Mouse (Mus musculus): ENCODE data around the gene Pex14. TPM values are rescaled to one million over a fixed set of nuclear protein-coding genes. Genes with fewer than 3 reads are reported as not detected.

Gene Pex14
- polyA plus RNA-seq, 1 experiment from 2014 or later, result 56.6 TPM

GRCm38 (mm10) chr4:148950932-148951650 is 148.6 kb downstream of the Pex14 start:
- H3K9me3 ChIP-seq (replicated peaks), result no peaks in the 10 kb centered on the region
- H3K4me3 ChIP-seq, result no peak overlapping the region
- H3K27ac ChIP-seq (replicated peaks), result no peak overlapping the region
- peaks cover 13% of the 10 kb centered on the region for H3K36me3 ChIP-seq
- no peak for DNase-seq (ENCODE audit: low spot score)
- H3K4me1 ChIP-seq, result peaks cover 48% of the 10 kb centered on the region
- WGBS, result 48% methylated on average over 25 of the region's 25 CpGs
- peaks cover 95% of the 10 kb centered on the region for H3K27me3 ChIP-seq (ENCODE audit: low read depth, poor library complexity, severe bottlenecking)

GRCm38 (mm10) chr4:148950487-148950886 is 149.2 kb downstream of the Pex14 start:
- H3K4me1 ChIP-seq, result peaks cover 48% of the 10 kb centered on the region
- H3K9me3 ChIP-seq (replicated peaks), result no peaks in the 10 kb centered on the region
- H3K4me3 ChIP-seq, result no peak overlapping the region
- H3K27me3 ChIP-seq (ENCODE audit: low read depth, poor library complexity, severe bottlenecking), result peaks cover 95% of the 10 kb centered on the region
- no peak overlapping the region for H3K27ac ChIP-seq (replicated peaks)
- no peak for DNase-seq (ENCODE audit: low spot score)
- 86% methylated on average over 6 of the region's 6 CpGs for WGBS
- peaks cover 13% of the 10 kb centered on the region for H3K36me3 ChIP-seq

- no peak for DNase-seq (ENCODE audit: low spot score)
- H3K4me3 ChIP-seq, result no peak overlapping the region
- H3K4me1 ChIP-seq, result peaks cover 47% of the 10 kb centered on the region
- 0 out of 2 replicates have a peak overlapping the region, but pooled peaks have one; percentile 9 for H3K27ac ChIP-seq (replicated peaks)
- peaks cover 96% of the 10 kb centered on the region for H3K27me3 ChIP-seq (ENCODE audit: low read depth, poor library complexity, severe bottlenecking)
- WGBS, result 53% methylated on average over 10 of the region's 10 CpGs
- no peaks in the 10 kb centered on the region for H3K9me3 ChIP-seq (replicated peaks)
- H3K36me3 ChIP-seq, result peaks cover 21% of the 10 kb centered on the region
Measured at GRCm38 (mm10) chr4:148947833-148948388, 151.8 kb downstream of the Pex14 start.

- H3K9me3 ChIP-seq (replicated peaks), result no peaks in the 10 kb centered on the region
- H3K4me3 ChIP-seq, result no peak overlapping the region
- peaks cover 96% of the 10 kb centered on the region for H3K27me3 ChIP-seq (ENCODE audit: low read depth, poor library complexity, severe bottlenecking)
- DNase-seq (ENCODE audit: low spot score), result no peak
- peaks cover 46% of the 10 kb centered on the region for H3K4me1 ChIP-seq
- peaks cover 21% of the 10 kb centered on the region for H3K36me3 ChIP-seq
- 93% methylated on average over 8 of the region's 8 CpGs for WGBS
- no peak overlapping the region for H3K27ac ChIP-seq (replicated peaks)
Measured at GRCm38 (mm10) chr4:148946071-148946470, 153.6 kb downstream of the Pex14 start.

GRCm38 (mm10) chr4:148945476-148945881 is 154.2 kb downstream of the Pex14 start:
- DNase-seq (ENCODE audit: low spot score), result no peak
- Histone ChIP-seq H3K27ac (replicated peaks) (peak overlapping the region; percentile 34; the same call in 1 of the 2 replicates), H3K4me3 (no peak overlapping the region), H3K9me3 (replicated peaks) (no peaks in the 10 kb centered on the region), H3K4me1 (peaks cover 49% of the 10 kb centered on the region), H3K36me3 (peaks cover 21% of the 10 kb centered on the region), H3K27me3 (ENCODE audit: low read depth, poor library complexity, severe bottlenecking) (peaks cover 95% of the 10 kb centered on the region)
- 81% methylated on average over 4 of the region's 4 CpGs for WGBS

GRCm38 (mm10) chr4:148943099-148943498 is 156.6 kb downstream of the Pex14 start:
- peaks cover 95% of the 10 kb centered on the region for H3K27me3 ChIP-seq (ENCODE audit: low read depth, poor library complexity, severe bottlenecking)
- peaks cover 52% of the 10 kb centered on the region for H3K4me1 ChIP-seq
- no peak for DNase-seq (ENCODE audit: low spot score)
- H3K36me3 ChIP-seq, result peaks cover 21% of the 10 kb centered on the region
- 29% methylated on average over 5 of the region's 5 CpGs for WGBS
- no peak overlapping the region for H3K27ac ChIP-seq (replicated peaks)
- H3K4me3 ChIP-seq, result no peak overlapping the region
- no peaks in the 10 kb centered on the region for H3K9me3 ChIP-seq (replicated peaks)

- DNase-seq (ENCODE audit: low spot score), result peak; percentile 23
- WGBS, result 60% methylated on average over 11 of the region's 11 CpGs
- peaks cover 97% of the 10 kb centered on the region for H3K27me3 ChIP-seq (ENCODE audit: low read depth, poor library complexity, severe bottlenecking)
- peak overlapping the region; percentile 79 for H3K27ac ChIP-seq (replicated peaks)
- H3K4me3 ChIP-seq, result peak overlapping the region; percentile 42
- H3K36me3 ChIP-seq, result peaks cover 32% of the 10 kb centered on the region
- peaks cover 49% of the 10 kb centered on the region for H3K4me1 ChIP-seq
- no peaks in the 10 kb centered on the region for H3K9me3 ChIP-seq (replicated peaks)
Measured at GRCm38 (mm10) chr4:148941321-148941720, 158.4 kb downstream of the Pex14 start.

GRCm38 (mm10) chr4:148940674-148941211 is 158.9 kb downstream of the Pex14 start:
- Histone ChIP-seq H3K27me3 (ENCODE audit: low read depth, poor library complexity, severe bottlenecking) (peaks cover 98% of the 10 kb centered on the region), H3K27ac (replicated peaks) (peak overlapping the region; percentile 79), H3K4me1 (peaks cover 54% of the 10 kb centered on the region), H3K36me3 (peaks cover 32% of the 10 kb centered on the region), H3K9me3 (replicated peaks) (no peaks in the 10 kb centered on the region), H3K4me3 (peak overlapping the region; percentile 42)
- WGBS, result 10% methylated on average over 25 of the region's 25 CpGs
- peak; percentile 93 for DNase-seq (ENCODE audit: low spot score)

GRCm38 (mm10) chr4:148938546-148938945 is 161.1 kb downstream of the Pex14 start:
- Histone ChIP-seq H3K27ac (replicated peaks) (peak overlapping the region; percentile 79), H3K4me3 (no peak overlapping the region), H3K4me1 (peaks cover 68% of the 10 kb centered on the region), H3K27me3 (ENCODE audit: low read depth, poor library complexity, severe bottlenecking) (peaks cover 98% of the 10 kb centered on the region), H3K36me3 (peaks cover 25% of the 10 kb centered on the region), H3K9me3 (replicated peaks) (no peaks in the 10 kb centered on the region)
- WGBS, result 91% methylated on average over 26 of the region's 26 CpGs
- DNase-seq (ENCODE audit: low spot score), result no peak

- peaks cover 56% of the 10 kb centered on the region for H3K4me1 ChIP-seq
- H3K36me3 ChIP-seq, result peaks cover 33% of the 10 kb centered on the region
- 93% methylated on average over 12 of the region's 12 CpGs for WGBS
- H3K27me3 ChIP-seq (ENCODE audit: low read depth, poor library complexity, severe bottlenecking), result peaks cover 98% of the 10 kb centered on the region
- no peak for DNase-seq (ENCODE audit: low spot score)
- no peak overlapping the region for H3K4me3 ChIP-seq
- H3K27ac ChIP-seq (replicated peaks), result no peak overlapping the region
- H3K9me3 ChIP-seq (replicated peaks), result no peaks in the 10 kb centered on the region
Measured at GRCm38 (mm10) chr4:148936727-148937126, 162.9 kb downstream of the Pex14 start.

GRCm38 (mm10) chr4:148936111-148936510 is 163.6 kb downstream of the Pex14 start:
- Histone ChIP-seq H3K36me3 (peaks cover 33% of the 10 kb centered on the region), H3K4me3 (no peak overlapping the region), H3K27me3 (ENCODE audit: low read depth, poor library complexity, severe bottlenecking) (peaks cover 98% of the 10 kb centered on the region), H3K9me3 (replicated peaks) (no peaks in the 10 kb centered on the region), H3K4me1 (peaks cover 50% of the 10 kb centered on the region), H3K27ac (replicated peaks) (no peak overlapping the region)
- WGBS, result 90% methylated on average over 12 of the region's 12 CpGs
- no peak for DNase-seq (ENCODE audit: low spot score)

GRCm38 (mm10) chr4:148935211-148935610 is 164.5 kb downstream of the Pex14 start:
- Histone ChIP-seq H3K36me3 (peaks cover 34% of the 10 kb centered on the region), H3K27ac (replicated peaks) (peak overlapping the region; percentile 49), H3K9me3 (replicated peaks) (no peaks in the 10 kb centered on the region), H3K4me1 (peaks cover 49% of the 10 kb centered on the region), H3K4me3 (no peak overlapping the region), H3K27me3 (ENCODE audit: low read depth, poor library complexity, severe bottlenecking) (peaks cover 100% of the 10 kb centered on the region)
- no peak for DNase-seq (ENCODE audit: low spot score)
- WGBS, result 61% methylated on average over 13 of the region's 13 CpGs

- WGBS, result 92% methylated on average over 13 of the region's 13 CpGs
- Histone ChIP-seq H3K36me3 (peaks cover 28% of the 10 kb centered on the region), H3K4me1 (peaks cover 38% of the 10 kb centered on the region), H3K4me3 (no peak overlapping the region), H3K27me3 (ENCODE audit: low read depth, poor library complexity, severe bottlenecking) (peaks cover 100% of the 10 kb centered on the region), H3K27ac (replicated peaks) (no peak overlapping the region), H3K9me3 (replicated peaks) (no peaks in the 10 kb centered on the region)
- no peak for DNase-seq (ENCODE audit: low spot score)
Measured at GRCm38 (mm10) chr4:148933109-148933508, 166.6 kb downstream of the Pex14 start.

All from midbrain, embryonic 10.5 days (tissue).